Mouse (Mus musculus) heart, postnatal 0 days (tissue): ENCODE data around the gene Bmp2k.

Experiments
- CTCF ChIP-seq: IDR thresholded peaks from 2 replicates; pipeline ENCODE4 v1.5.1; 2016; ENCODE audit warnings: antibody characterized with exemption, control low read depth, low read depth
- EP300 ChIP-seq: IDR thresholded peaks from 2 replicates; pipeline ENCODE4 v1.6.1; 2016; ENCODE audit warnings: antibody characterized with exemption, low read depth

DNA sequence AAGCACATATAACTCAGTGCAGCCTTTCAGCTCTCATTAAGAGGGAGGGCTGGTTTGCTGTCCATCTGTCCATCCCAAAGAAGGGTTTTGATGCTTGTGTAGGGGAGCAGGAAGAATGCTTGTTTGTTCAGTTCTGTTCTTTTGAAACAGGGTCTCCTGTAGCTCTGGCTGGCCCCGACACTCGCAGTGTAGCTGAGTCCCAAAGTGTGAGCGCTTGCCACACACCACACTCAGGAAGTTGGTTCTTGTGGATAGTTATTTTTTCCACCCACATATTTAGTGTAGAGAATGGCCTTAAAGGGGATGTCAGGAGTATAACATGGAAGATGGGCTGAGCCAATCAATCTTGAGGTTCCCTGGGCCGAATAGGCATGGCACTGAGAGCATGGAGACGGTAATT is 4.1 kb downstream of the Bmp2k start:
- TF ChIP-seq CTCF, result no peak
- TF ChIP-seq EP300, result no peak
